Mouse (Mus musculus): Measurements from ENCODE around the gene Ms4a4c. TPM values are rescaled to one million over a fixed set of nuclear protein-coding genes. Genes with fewer than 3 reads are reported as not detected.
"Not testable (repeated sequence)": the region's sequence is repeated elsewhere in the genome, so short reads cannot be mapped to it uniquely, and the experiment has no call there.

Ms4a4c gene
- polyA plus RNA-seq, 1 experiment from 2014 or later, result not detected

DNA sequence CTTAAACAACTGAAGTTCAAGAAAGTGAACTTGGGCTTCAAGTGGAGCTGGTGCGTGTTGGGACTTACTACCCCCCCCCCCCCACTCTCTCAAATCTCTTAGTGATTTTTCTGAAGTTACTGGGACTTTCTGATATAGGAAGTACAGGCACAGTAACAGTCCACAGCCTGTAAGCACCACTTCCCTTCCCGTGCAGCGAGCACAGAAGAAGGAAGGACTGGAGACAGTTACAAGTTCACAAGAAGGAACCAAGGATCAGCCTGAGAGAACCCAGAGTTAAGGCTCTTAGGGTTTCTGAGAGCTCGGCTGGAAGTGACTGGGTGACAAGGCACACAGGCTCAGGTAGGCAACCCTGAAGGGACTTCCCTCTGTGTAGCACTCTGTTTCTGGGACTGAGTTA, 64.6 kb downstream of the Ms4a4c start, which contains the start of gene Ms4a6c:
Gene Ms4a6c, plus strand, starts transcription at position 152 of the 400 bp plus-strand sequence.
- H3K4me3 ChIP-seq (ENCODE audit: low read depth, low read length); H3K27ac ChIP-seq (ENCODE audit: low read depth, low read length); DNase-seq (ENCODE audit: low spot score); H3K9me3 ChIP-seq (ENCODE audit: control insufficient read depth, low read length); ATAC-seq (ENCODE audit: low FRiP score); H3K27me3 ChIP-seq (ENCODE audit: control insufficient read depth, insufficient read depth, low read length); H3K9ac ChIP-seq (ENCODE audit: low read depth, low read length); H3K4me2 ChIP-seq (replicated peaks; ENCODE audit: low read depth, low read length); H3K4me1 ChIP-seq (replicated peaks; ENCODE audit: control insufficient read depth, insufficient read depth, low read length); H3K36me3 ChIP-seq (ENCODE audit: control insufficient read depth, insufficient read depth, low read length): not testable (repeated sequence)
- 93% methylated on average over 4 of the region's 4 CpGs for WGBS

Other genes with a start within 250 kb of the Ms4a4c start
- not detected in 2 replicates for gene 1700025F22Rik, start 239.4 kb upstream of the Ms4a4c start, polyA plus RNA-seq (2014; fragmentation: Nextera tagmentation; extraction: Ambion mirVana)
- not detected in 2 replicates for gene Ms4a13, start 208.0 kb upstream of the Ms4a4c start, polyA plus RNA-seq (2014; fragmentation: Nextera tagmentation; extraction: Ambion mirVana)
- gene Ms4a12, start 172.3 kb upstream of the Ms4a4c start, polyA plus RNA-seq (2014; fragmentation: Nextera tagmentation; extraction: Ambion mirVana), result not detected in 2 replicates
- not detected in 2 replicates for gene Ms4a1, start 138.5 kb upstream of the Ms4a4c start, polyA plus RNA-seq (2014; fragmentation: Nextera tagmentation; extraction: Ambion mirVana)
- not detected in 2 replicates for gene Ms4a5, start 120.9 kb upstream of the Ms4a4c start, polyA plus RNA-seq (2014; fragmentation: Nextera tagmentation; extraction: Ambion mirVana)
- gene Ms4a14, start 90.3 kb upstream of the Ms4a4c start, polyA plus RNA-seq (2014; fragmentation: Nextera tagmentation; extraction: Ambion mirVana), result 0.03 and 0.12 TPM in 2 replicates
- gene Ms4a7, start 68.6 kb upstream of the Ms4a4c start, polyA plus RNA-seq (2014; fragmentation: Nextera tagmentation; extraction: Ambion mirVana), result 1.7 and 1.9 TPM in 2 replicates
- 0.98 and 2.8 TPM in 2 replicates for gene Ms4a4a, start 29.2 kb upstream of the Ms4a4c start, polyA plus RNA-seq (2014; fragmentation: Nextera tagmentation; extraction: Ambion mirVana)
- not detected in 2 replicates for gene Ms4a4b, start 38.8 kb downstream of the Ms4a4c start, polyA plus RNA-seq (2014; fragmentation: Nextera tagmentation; extraction: Ambion mirVana)
- gene Ms4a6c, start 64.6 kb downstream of the Ms4a4c start, polyA plus RNA-seq (2014; fragmentation: Nextera tagmentation; extraction: Ambion mirVana), result 2.3 and 3.1 TPM in 2 replicates
- gene Gm8369, start 81.2 kb downstream of the Ms4a4c start, polyA plus RNA-seq (2014; fragmentation: Nextera tagmentation; extraction: Ambion mirVana), result not detected in 2 replicates
- gene Ms4a6b, start 111.7 kb downstream of the Ms4a4c start, polyA plus RNA-seq (2014; fragmentation: Nextera tagmentation; extraction: Ambion mirVana), result 4.2 and 5.0 TPM in 2 replicates
- gene Ms4a4d, start 132.0 kb downstream of the Ms4a4c start, polyA plus RNA-seq (2014; fragmentation: Nextera tagmentation; extraction: Ambion mirVana), result 0.42 and 0.59 TPM in 2 replicates
- gene Ms4a6d, start 200.1 kb downstream of the Ms4a4c start, polyA plus RNA-seq (2014; fragmentation: Nextera tagmentation; extraction: Ambion mirVana), result 4.6 and 4.8 TPM in 2 replicates
- 0.15 TPM in 1 of 2 replicates, not detected in the other for gene Ms4a2, start 218.9 kb downstream of the Ms4a4c start, polyA plus RNA-seq (2014; fragmentation: Nextera tagmentation; extraction: Ambion mirVana)
- 0.36 TPM in 1 of 2 replicates, not detected in the other for gene Ms4a3, start 236.1 kb downstream of the Ms4a4c start, polyA plus RNA-seq (2014; fragmentation: Nextera tagmentation; extraction: Ambion mirVana)

Measured in hindbrain, embryonic 11.5 days (tissue).